Mouse (Mus musculus): ENCODE results near the gene Mast3.

- TF ChIP-seq CEBPB (IDR thresholded peaks at IDR 0.05; ENCODE audit: low read depth) (no peak), USF1 (IDR thresholded peaks at IDR 0.05; ENCODE audit: low read depth) (no peak), CTCF (IDR thresholded peaks at IDR 0.05; ENCODE audit: control insufficient read depth, insufficient read depth, insufficient read length) (no peak)
Observed at GRCm38 (mm10) chr8:70796403-70797080, 8.3 kb downstream of the Mast3 start.
